Mouse (Mus musculus): Measurements from ENCODE around the gene Amelx. TPM values are rescaled to one million over a fixed set of nuclear protein-coding genes. Genes with fewer than 3 reads are reported as not detected.

Amelx gene
- polyA plus RNA-seq, 1 experiment from 2014 or later: not detected

DNA sequence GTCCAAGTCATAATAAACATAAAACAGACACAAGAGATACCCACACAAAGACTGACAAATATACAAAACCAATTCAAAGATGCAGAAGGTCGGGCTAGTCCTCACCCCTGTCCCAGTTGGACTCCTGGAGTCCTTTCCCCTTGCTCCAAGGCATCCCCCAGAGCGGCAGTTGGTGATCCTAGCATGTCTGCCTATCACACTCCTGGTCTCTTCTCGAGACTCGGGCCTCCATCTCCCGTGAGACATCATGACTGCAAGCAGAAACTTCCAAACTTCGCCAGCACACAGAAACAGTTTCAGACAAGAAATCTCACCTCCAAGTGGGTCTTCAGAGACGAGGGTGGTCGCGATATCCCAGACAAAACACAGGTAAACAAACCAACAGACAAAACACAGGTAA is 46.5 kb downstream of the Amelx start:
- no peaks in the 10 kb centered on the region for H3K27me3 ChIP-seq (ENCODE audit: control insufficient read depth, insufficient read depth, low read length)
- WGBS: 82% methylated on average over 9 of the region's 9 CpGs
- H3K36me3 ChIP-seq (ENCODE audit: control insufficient read depth, insufficient read depth, low read length): no peaks in the 10 kb centered on the region
- DNase-seq (no peak), ATAC-seq (ENCODE audit: low FRiP score, low TSS enrichment) (no peak)
- H3K4me1 ChIP-seq (ENCODE audit: control insufficient read depth, insufficient read depth, low read length): no peaks in the 10 kb centered on the region
- no peak overlapping the region for H3K27ac ChIP-seq (replicated peaks; ENCODE audit: low read depth, low read length)
- H3K4me3 ChIP-seq (replicated peaks; ENCODE audit: low read depth, low read length): no peak overlapping the region
- H3K9ac ChIP-seq (replicated peaks; ENCODE audit: low read length): no peak overlapping the region
- H3K9me3 ChIP-seq (ENCODE audit: control insufficient read depth, low read length): no peaks in the 10 kb centered on the region
- no peak overlapping the region for H3K4me2 ChIP-seq (ENCODE audit: low read length)

GRCm38 (mm10) chrX:169139758-169140157 is 47.2 kb downstream of the Amelx start:
- no peak overlapping the region for H3K9ac ChIP-seq (replicated peaks; ENCODE audit: low read length)
- H3K27ac ChIP-seq (replicated peaks; ENCODE audit: low read depth, low read length): no peak overlapping the region
- no peaks in the 10 kb centered on the region for H3K27me3 ChIP-seq (ENCODE audit: control insufficient read depth, insufficient read depth, low read length)
- H3K4me3 ChIP-seq (replicated peaks; ENCODE audit: low read depth, low read length): no peak overlapping the region
- DNase-seq: no peak
- no peaks in the 10 kb centered on the region for H3K36me3 ChIP-seq (ENCODE audit: control insufficient read depth, insufficient read depth, low read length)
- H3K4me1 ChIP-seq (ENCODE audit: control insufficient read depth, insufficient read depth, low read length): no peaks in the 10 kb centered on the region
- ATAC-seq (ENCODE audit: low FRiP score, low TSS enrichment): no peak
- H3K4me2 ChIP-seq (ENCODE audit: low read length): no peak overlapping the region
- 87% methylated on average over 7 of the region's 7 CpGs for WGBS
- H3K9me3 ChIP-seq (ENCODE audit: control insufficient read depth, low read length): no peaks in the 10 kb centered on the region

Other genes with a start within 250 kb of the Amelx start
- 37.6 and 44.7 TPM in 2 replicates for gene Hccs, start 133.2 kb upstream of the Amelx start, polyA plus RNA-seq (2014; fragmentation: Nextera tagmentation; extraction: Ambion mirVana)

Data from midbrain, embryonic 14.5 days (tissue).